Mouse (Mus musculus): Measurements from ENCODE around the gene Gm20388.

DNA sequence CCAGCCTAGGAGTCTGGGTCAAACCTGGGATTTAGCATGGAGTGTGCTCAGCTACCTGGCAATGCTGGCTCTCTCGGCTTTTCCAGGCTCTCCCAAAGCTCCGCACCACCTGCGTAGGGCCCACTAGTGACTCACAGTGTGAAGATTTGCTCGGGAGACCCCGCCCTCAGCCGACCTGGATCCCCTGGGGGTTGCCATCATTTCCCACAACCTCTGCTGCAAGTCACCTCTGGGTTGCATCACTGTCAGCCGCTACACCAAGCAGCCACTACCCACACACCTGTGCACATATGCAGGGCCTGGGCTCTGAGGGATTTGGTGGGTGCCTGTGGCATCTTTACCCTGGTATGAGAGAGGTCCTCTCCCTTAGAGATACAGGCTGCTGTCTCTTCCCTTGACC, 557.0 kb downstream of the Gm20388 start:
- TF ChIP-seq ZNF384 (IDR thresholded peaks at IDR 0.05; ENCODE audit: low read depth, low read length) (no peak), HCFC1 (IDR thresholded peaks at IDR 0.05; ENCODE audit: borderline replicate concordance, insufficient read depth, low read length) (no peak), MAFK (IDR thresholded peaks at IDR 0.05; ENCODE audit: insufficient read depth, low read depth, low read length) (no peak), ZC3H11A (IDR thresholded peaks at IDR 0.05; ENCODE audit: borderline replicate concordance, low read depth, low read length) (no peak), CHD2 (IDR thresholded peaks at IDR 0.05; ENCODE audit: low read depth, low read length) (no peak)
